8 mouse cellular contexts compared by ENCODE assay signal in the genomic region with DNA sequence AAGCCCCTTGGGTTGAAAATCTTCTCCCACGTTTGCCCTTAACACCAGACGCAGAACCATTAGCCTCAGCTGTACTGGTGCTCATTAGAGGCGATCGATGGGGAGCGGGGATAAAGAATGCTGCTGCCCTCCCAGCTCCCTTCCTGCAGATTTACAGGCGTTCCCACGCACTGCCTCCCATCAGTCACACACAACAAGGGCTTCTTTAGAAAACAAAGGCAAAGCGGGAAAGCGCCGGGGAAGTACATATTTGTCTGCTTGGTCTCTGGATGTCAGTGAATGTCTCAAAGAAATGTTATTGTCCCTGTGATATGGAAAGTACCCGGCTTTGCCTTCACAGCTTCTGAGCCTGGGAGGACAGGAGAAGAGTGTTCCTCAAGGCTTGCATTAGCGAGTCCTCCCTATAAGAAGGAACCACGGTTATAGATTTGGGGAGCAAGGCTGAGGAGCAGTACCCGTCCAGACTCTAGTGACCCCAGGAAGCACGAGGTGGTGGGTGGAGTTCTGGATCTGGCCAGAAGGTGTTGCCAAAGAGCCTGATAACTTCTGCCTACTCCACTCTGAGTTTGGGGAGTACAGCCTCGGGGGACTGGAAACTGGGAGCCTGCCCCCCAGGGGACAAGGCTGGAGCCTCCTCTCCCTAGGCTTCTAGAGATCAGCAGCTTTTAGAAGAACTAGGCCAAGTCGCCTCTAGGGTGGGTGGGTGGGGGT.
DNase-seq lines count a peak whose midpoint lies in the region; ATAC-seq and TF ChIP-seq lines count a peak whose summit lies in the region.

No protein-coding gene starts in this region.

- TF ChIP-seq CTCF in bone marrow macrophage, adult 2 months (IDR thresholded peaks at IDR 0.05; ENCODE audit: low read depth, low read length), result peak; percentile 59; the same call in 1 of the 2 replicates
- TF ChIP-seq CTCF in liver, postnatal 0 days (IDR thresholded peaks at IDR 0.05; ENCODE audit: low read depth), result peak; percentile 50

- peaks cover 8% of the 10 kb centered on the region for H3K4me1 ChIP-seq in bone marrow macrophage, adult 2 months (ENCODE audit: control insufficient read depth, insufficient read depth, low read length)
- H3K4me1 ChIP-seq in intestine, embryonic 15.5 days (replicated peaks), result peaks cover 6% of the 10 kb centered on the region; the same call in 1 of the 2 replicates
- no peaks in the 10 kb centered on the region for H3K4me1 ChIP-seq in liver, postnatal 0 days (ENCODE audit: insufficient read depth)
- H3K4me1 ChIP-seq in stomach, embryonic 15.5 days, result peaks cover 7% of the 10 kb centered on the region

- H3K27me3 ChIP-seq in intestine, embryonic 15.5 days (replicated peaks), result no peaks in the 10 kb centered on the region
- H3K27me3 ChIP-seq in liver, postnatal 0 days (ENCODE audit: insufficient read depth, low read length), result 0 out of 2 replicates have a peak, but pooled peaks cover 2% of the 10 kb centered on the region
- H3K27me3 ChIP-seq in stomach, embryonic 15.5 days (replicated peaks), result no peaks in the 10 kb centered on the region

- no peaks in the 10 kb centered on the region for H3K9me3 ChIP-seq in intestine, embryonic 15.5 days
- H3K9me3 ChIP-seq in liver, postnatal 0 days (ENCODE audit: low read length), result no peaks in the 10 kb centered on the region
- no peaks in the 10 kb centered on the region for H3K9me3 ChIP-seq in stomach, embryonic 15.5 days

- no peak for TF ChIP-seq EP300 in liver, postnatal 0 days (IDR thresholded peaks at IDR 0.05; ENCODE audit: low read depth)

- 14% methylated on average over 17 of the region's 17 CpGs for WGBS in intestine, embryonic 15.5 days
- WGBS in liver, postnatal 0 days (ENCODE audit: insufficient replicate concordance), result 23% methylated on average over 17 of the region's 17 CpGs
- WGBS in stomach, embryonic 15.5 days, result 14% methylated on average over 17 of the region's 17 CpGs

- H3K4me3 ChIP-seq in bone marrow macrophage, adult 2 months (ENCODE audit: insufficient read depth, low read length), result no peak overlapping the region
- no peak overlapping the region for H3K4me3 ChIP-seq in intestine, embryonic 15.5 days (replicated peaks)
- no peak overlapping the region for H3K4me3 ChIP-seq in liver, postnatal 0 days (ENCODE audit: low read depth, low read length)
- H3K4me3 ChIP-seq in stomach, embryonic 15.5 days (replicated peaks), result no peak overlapping the region

- no peaks in the 10 kb centered on the region for H3K36me3 ChIP-seq in intestine, embryonic 15.5 days
- no peaks in the 10 kb centered on the region for H3K36me3 ChIP-seq in liver, postnatal 0 days (replicated peaks; ENCODE audit: insufficient read depth, low read length)
- no peaks in the 10 kb centered on the region for H3K36me3 ChIP-seq in stomach, embryonic 15.5 days

- no peak overlapping the region for H3K9ac ChIP-seq in intestine, embryonic 15.5 days
- no peak overlapping the region for H3K9ac ChIP-seq in liver, postnatal 0 days (replicated peaks)
- no peak overlapping the region for H3K9ac ChIP-seq in stomach, embryonic 15.5 days

- intact Hi-C loops in heart, postnatal 25 days (cut with DNase I), result loop anchor here (5.0 kb wide), 1 partner anchor 63 kb away; no protein-coding TSS in a partner anchor

- no peak overlapping the region; the same call in 1 of the 2 replicates for H3K4me2 ChIP-seq in intestine, embryonic 15.5 days (replicated peaks)
- no peak overlapping the region for H3K4me2 ChIP-seq in liver, postnatal 0 days (ENCODE audit: low read depth, low read length)
- H3K4me2 ChIP-seq in stomach, embryonic 15.5 days, result peak overlapping the region; percentile 31

- peak; percentile 41; the same call in 1 of the 2 replicates for ATAC-seq in intestine, embryonic 15.5 days
- no peak for ATAC-seq in liver, postnatal 0 days
- no peak; the same call in 1 of the 2 replicates for ATAC-seq in stomach, embryonic 15.5 days (ENCODE audit: insufficient read depth, low FRiP score, low read depth)

- DNase-seq in heart, adult 11 months, result peak; percentile 96
- DNase-seq in heart, postnatal 25 days (ENCODE audit: low spot score), result no peak
- peak; percentile 48 for DNase-seq in forelimb bud, embryonic 11.5 days (ENCODE audit: low read depth, low spot score)
- DNase-seq in liver, postnatal 0 days, result no peak
- DNase-seq in thymus, postnatal 36 days, result no peak

- TF ChIP-seq POLR2A in bone marrow macrophage, adult 2 months (IDR thresholded peaks at IDR 0.05; ENCODE audit: borderline replicate concordance, low read depth, low read length), result no peak

- H3K27ac ChIP-seq in bone marrow macrophage, adult 2 months (ENCODE audit: insufficient read depth, low read depth, low read length), result no peak overlapping the region
- H3K27ac ChIP-seq in intestine, embryonic 15.5 days, result no peak overlapping the region
- H3K27ac ChIP-seq in liver, postnatal 0 days (ENCODE audit: low read depth), result no peak overlapping the region
- H3K27ac ChIP-seq in stomach, embryonic 15.5 days, result 0 out of 2 replicates have a peak overlapping the region, but pooled peaks have one; percentile 22

Comparison
In these comparisons a context has a peak if more than half of its experiments do, and no peak if none do; other contexts are left out.
1. DNase-seq: peak in heart, adult 11 months (single experiment) and forelimb bud, embryonic 11.5 days (single experiment); none in heart, postnatal 25 days (single experiment), liver, postnatal 0 days (single experiment) and thymus, postnatal 36 days (0 of 2).